Mouse (Mus musculus): ENCODE data around the gene Tmbim6. TPM values are rescaled to one million over a fixed set of nuclear protein-coding genes. Genes with fewer than 3 reads are reported as not detected.

Gene Tmbim6
- polyA plus RNA-seq, 1 experiment from 2014 or later = 509 TPM

GRCm38 (mm10) chr15:99430394-99430793 lies 37.7 kb downstream of the Tmbim6 start:
- DNase-seq (ENCODE audit: low read depth, low spot score) (no peak), ATAC-seq (no peak)
- H3K27me3 ChIP-seq = no peaks in the 10 kb centered on the region
- no peak for TF ChIP-seq CTCF (IDR thresholded peaks at IDR 0.05)
- CTCF ChIA-PET = interaction anchor here (1.6 kb wide), 1 partner anchor 14 kb away, joined by 5 read pairs; no protein-coding TSS in a partner anchor
- in situ Hi-C loops (cut with MboI; ENCODE audit: low pct_unique_long_range_greater_than_20kb) = no loop called here
- POLR2A ChIA-PET = interaction anchor here (0.6 to 0.9 kb wide), 2 partner anchors 14 to 39 kb away, joined by 3 to 4 read pairs; no protein-coding TSS in a partner anchor

DNA sequence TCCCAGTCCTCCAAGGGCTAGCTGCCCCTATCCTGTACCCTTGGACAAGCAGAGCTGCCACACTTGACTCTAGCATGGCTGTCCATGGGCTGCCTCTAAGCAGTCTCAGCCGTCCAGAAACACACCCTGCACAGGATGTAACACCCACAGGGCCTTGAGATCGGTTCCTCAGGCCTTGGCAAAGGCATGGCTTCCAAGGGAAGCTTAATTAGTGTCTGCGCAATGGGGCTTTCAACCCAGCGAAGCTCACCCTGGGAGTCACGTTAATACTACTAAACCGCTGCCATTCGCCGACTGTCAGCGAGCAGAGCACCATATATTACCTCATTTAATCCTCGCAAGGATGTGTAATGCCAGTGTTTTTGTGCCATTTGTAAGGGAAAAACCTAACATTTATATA lies 38.4 kb downstream of the Tmbim6 start:
- DNase-seq (ENCODE audit: low read depth, low spot score) = no peak
- no peak for ATAC-seq
- H3K27me3 ChIP-seq = no peaks in the 10 kb centered on the region
- CTCF ChIA-PET = interaction anchor here (1.6 kb wide), 1 partner anchor 14 kb away, joined by 5 read pairs; no protein-coding TSS in a partner anchor
- in situ Hi-C loops (cut with MboI; ENCODE audit: low pct_unique_long_range_greater_than_20kb) = no loop called here
- no peak for TF ChIP-seq CTCF (IDR thresholded peaks at IDR 0.05)
- POLR2A ChIA-PET = no interaction called here

DNA sequence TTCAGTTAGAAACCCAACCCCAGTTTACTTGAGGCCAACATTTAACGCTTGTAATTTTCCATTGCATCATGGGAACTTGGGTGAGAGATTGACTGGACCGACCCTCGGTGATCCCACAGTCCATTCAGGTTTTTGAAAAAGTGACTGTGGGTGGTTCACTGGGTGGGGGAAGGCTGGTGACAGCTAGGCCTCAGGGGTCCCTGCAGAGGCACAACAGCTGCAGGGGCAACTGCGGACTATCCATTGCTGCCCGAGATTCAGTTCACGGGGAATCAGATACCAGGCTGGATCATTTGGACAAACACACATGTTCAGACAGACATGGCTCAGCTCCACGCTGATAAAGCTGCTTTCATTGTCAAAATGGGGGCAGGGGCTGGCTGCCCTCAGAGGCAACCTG lies 38.8 kb downstream of the Tmbim6 start:
- H3K27me3 ChIP-seq = no peaks in the 10 kb centered on the region
- no peak for TF ChIP-seq CTCF (IDR thresholded peaks at IDR 0.05)
- in situ Hi-C loops (cut with MboI; ENCODE audit: low pct_unique_long_range_greater_than_20kb) = no loop called here
- ATAC-seq = no peak
- no peak for DNase-seq (ENCODE audit: low read depth, low spot score)
- POLR2A ChIA-PET = no interaction called here
- CTCF ChIA-PET = no interaction called here

GRCm38 (mm10) chr15:99431967-99432366 lies 39.3 kb downstream of the Tmbim6 start:
- ATAC-seq (no peak), DNase-seq (ENCODE audit: low read depth, low spot score) (no peak)
- in situ Hi-C loops (cut with MboI; ENCODE audit: low pct_unique_long_range_greater_than_20kb) = no loop called here
- no peak for TF ChIP-seq CTCF (IDR thresholded peaks at IDR 0.05)
- ChIA-PET POLR2A (interaction anchor here (1.0 kb wide), 1 partner anchor 15 kb away, joined by 3 read pairs; no protein-coding TSS in a partner anchor), CTCF (interaction anchor here (1.0 kb wide), 1 partner anchor 38 kb away, joined by 3 read pairs; no protein-coding TSS in a partner anchor)
- H3K27me3 ChIP-seq = no peaks in the 10 kb centered on the region

GRCm38 (mm10) chr15:99433081-99433718 lies 40.5 kb downstream of the Tmbim6 start:
- POLR2A ChIA-PET = interaction anchor here (0.7 to 1.0 kb wide), 2 partner anchors 17 to 38 kb away, joined by 3 read pairs; no protein-coding TSS in a partner anchor
- CTCF ChIA-PET = interaction anchor here (1.0 kb wide), 1 partner anchor 37 kb away, joined by 3 read pairs; no protein-coding TSS in a partner anchor
- in situ Hi-C loops (cut with MboI; ENCODE audit: low pct_unique_long_range_greater_than_20kb) = no loop called here
- DNase-seq (ENCODE audit: low read depth, low spot score) = no peak
- TF ChIP-seq CTCF (IDR thresholded peaks at IDR 0.05) = no peak
- H3K27me3 ChIP-seq = no peaks in the 10 kb centered on the region
- no peak for ATAC-seq

DNA sequence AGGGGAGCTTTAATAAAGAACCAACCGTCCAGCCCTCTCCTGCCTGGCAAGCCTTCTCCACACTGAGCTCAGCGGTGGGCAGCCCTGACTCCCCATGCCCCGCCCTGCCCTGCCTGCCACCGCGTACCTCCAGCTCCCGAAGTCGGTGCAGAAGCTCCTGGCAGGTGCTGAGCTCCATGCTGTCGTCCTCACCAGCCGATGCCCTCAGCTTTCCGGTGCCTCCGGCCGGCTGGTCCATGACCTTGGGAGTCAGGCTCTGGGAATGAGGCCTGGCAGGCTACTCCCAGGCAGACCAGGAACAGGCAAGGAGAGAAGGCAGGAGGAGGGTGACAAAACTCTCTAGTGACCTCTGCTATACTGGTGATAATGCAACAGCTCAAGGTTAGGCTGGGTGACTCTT lies 41.2 kb downstream of the Tmbim6 start:
- POLR2A ChIA-PET = interaction anchor here (0.5 kb wide), 1 partner anchor 31 kb away, joined by 3 read pairs; no protein-coding TSS in a partner anchor
- CTCF ChIA-PET = interaction anchor here (0.9 kb wide), 1 partner anchor 17 kb away, joined by 4 read pairs; no protein-coding TSS in a partner anchor
- in situ Hi-C loops (cut with MboI; ENCODE audit: low pct_unique_long_range_greater_than_20kb) = no loop called here
- ATAC-seq (no peak), DNase-seq (ENCODE audit: low read depth, low spot score) (no peak)
- H3K27me3 ChIP-seq = no peaks in the 10 kb centered on the region
- TF ChIP-seq CTCF (IDR thresholded peaks at IDR 0.05) = no peak

DNA sequence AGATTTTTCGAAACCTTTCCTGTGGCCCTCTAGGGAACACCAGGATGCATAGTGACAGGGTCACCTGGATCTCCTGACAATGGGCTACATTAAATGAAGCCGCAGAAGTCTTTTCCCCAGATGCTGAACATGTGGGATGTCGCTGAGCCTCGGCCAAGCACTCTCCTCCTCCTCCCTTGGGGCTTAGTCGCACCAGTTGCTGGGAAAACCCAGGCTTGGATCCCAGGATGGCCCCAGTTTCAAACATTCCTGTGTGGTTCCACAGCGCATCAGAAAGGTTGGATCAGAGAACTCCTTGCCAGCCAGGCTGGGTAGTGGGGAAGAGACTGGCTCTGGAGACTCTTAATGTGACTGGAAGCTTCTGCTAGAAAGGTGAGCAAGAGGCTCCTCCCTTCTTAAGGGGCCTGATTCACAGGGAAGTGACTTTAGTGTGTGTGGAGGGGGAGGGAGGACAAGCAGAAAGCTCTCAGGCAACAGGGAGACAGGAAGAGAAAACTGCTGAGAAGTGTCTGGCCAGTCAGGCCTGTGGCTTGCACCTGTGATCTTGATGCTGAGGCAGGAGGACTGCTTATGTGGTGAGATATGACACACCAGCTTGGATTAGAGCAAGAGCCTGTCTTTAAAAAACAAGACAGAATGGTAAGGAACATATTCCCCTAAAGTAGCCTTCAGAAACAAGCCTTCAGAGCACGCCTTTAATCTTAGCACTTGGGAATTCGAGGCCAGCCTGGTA lies 46.5 kb downstream of the Tmbim6 start:
- DNase-seq (ENCODE audit: low read depth, low spot score) (no peak), ATAC-seq (no peak)
- POLR2A ChIA-PET = interaction anchor here (0.7 kb wide), 1 partner anchor 140 kb away, joined by 3 read pairs; no protein-coding TSS in a partner anchor
- H3K27me3 ChIP-seq = no peaks in the 10 kb centered on the region
- no peak for TF ChIP-seq CTCF (IDR thresholded peaks at IDR 0.05)
- in situ Hi-C loops (cut with MboI; ENCODE audit: low pct_unique_long_range_greater_than_20kb) = no loop called here
- CTCF ChIA-PET = interaction anchor here (1.9 kb wide), 1 partner anchor 23 kb away, joined by 8 read pairs; no protein-coding TSS in a partner anchor

DNA sequence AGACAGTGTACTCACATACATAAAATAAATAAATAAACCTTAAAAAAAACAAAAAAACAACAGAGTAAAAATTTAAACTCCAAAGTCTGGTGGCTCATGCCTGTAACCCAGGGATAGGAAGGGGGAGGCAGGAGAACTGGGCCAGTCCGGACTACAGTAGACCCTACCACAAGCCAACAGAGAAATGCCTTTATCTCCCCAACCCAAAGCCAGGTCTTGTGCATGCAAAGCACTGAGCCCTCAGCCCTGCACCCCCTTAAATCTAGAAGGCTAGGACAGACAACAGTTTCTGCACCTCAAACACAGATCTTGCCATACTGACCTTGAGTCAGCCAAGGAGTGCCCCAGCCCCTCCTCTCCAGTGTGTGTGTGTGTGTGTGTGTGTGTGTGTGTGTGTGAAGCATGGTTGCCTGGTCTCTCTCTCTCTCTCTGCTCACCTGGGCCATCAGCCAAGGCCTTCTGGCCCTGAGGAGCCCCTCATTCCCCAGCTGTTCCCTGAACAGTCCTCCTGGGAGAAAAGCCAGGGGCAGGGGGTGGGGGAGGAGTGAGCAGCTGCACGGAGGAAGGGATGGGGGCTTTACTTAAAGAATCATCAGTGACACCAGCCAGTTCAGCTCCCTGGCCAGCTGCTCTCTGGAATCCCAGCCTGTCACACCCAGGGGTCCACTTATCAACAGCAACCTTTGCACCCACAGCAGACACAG lies 47.6 kb downstream of the Tmbim6 start:
- no peak for TF ChIP-seq CTCF (IDR thresholded peaks at IDR 0.05)
- no peak for ATAC-seq
- ChIA-PET POLR2A (interaction anchor here (0.7 kb wide), 2 partner anchors 10 to 18 kb away, joined by 3 to 4 read pairs; no protein-coding TSS in a partner anchor), CTCF (interaction anchor here (1.2 kb wide), 1 partner anchor 23 kb away, joined by 3 read pairs; no protein-coding TSS in a partner anchor)
- in situ Hi-C loops (cut with MboI; ENCODE audit: low pct_unique_long_range_greater_than_20kb) = no loop called here
- no peaks in the 10 kb centered on the region for H3K27me3 ChIP-seq
- no peak for DNase-seq (ENCODE audit: low read depth, low spot score)

DNA sequence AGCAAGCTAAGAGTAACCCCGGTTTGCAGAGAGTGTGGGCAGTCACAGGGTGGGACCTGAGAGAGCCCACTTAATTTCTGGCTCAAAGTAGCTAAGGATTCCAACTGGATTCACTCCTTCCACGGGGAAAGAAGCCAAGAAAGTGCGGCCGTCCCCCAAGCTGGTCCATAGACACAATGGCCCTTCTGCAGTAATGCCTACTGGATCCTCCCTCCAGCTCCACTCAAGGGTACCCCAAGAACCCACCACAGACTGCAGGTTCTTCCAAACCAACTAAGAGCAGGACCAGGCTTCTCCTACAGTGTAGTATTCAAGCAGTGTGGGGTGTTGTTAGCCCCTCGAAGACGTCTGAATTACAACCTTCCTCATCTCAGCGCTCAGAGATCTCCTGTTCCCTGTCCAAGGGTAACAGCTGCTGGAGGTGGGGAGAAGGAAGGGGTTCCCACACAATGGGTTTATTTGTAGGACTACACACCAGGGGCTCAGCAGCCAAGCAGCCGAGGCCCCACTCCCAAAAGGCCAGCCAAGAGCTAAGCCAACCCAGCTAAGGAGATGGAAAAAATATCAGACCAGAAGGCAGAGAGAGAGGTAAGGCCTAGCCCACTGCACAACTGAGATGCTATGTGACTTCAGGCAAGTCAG lies 48.3 kb downstream of the Tmbim6 start:
- ATAC-seq = no peak
- CTCF ChIA-PET = interaction anchor here (1.2 kb wide), 1 partner anchor 24 kb away, joined by 3 read pairs; no protein-coding TSS in a partner anchor
- POLR2A ChIA-PET = interaction anchor here (0.7 kb wide), 2 partner anchors 9 to 17 kb away, joined by 3 to 4 read pairs; no protein-coding TSS in a partner anchor
- DNase-seq (ENCODE audit: low read depth, low spot score) = no peak
- TF ChIP-seq CTCF (IDR thresholded peaks at IDR 0.05) = no peak
- H3K27me3 ChIP-seq = no peaks in the 10 kb centered on the region
- in situ Hi-C loops (cut with MboI; ENCODE audit: low pct_unique_long_range_greater_than_20kb) = no loop called here

DNA sequence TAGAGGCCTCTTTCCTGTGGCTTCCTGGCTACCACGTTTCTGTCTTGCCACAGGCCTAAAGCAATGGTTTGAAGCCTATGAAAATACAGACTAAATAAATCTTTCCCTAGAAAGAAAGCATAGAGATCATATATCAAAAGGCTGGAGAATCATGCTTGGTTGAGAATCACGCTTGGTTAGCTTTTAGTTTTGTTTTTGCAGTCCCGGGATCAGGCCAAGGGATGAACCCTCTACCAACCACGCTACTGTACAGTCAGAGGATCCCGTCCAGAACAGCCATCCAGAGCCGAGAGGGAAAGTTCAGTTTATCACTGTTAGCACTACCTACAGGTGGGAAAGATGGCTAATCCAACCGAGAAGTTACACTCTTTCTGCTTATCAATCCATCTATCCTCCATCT lies 49.7 kb downstream of the Tmbim6 start:
- in situ Hi-C loops (cut with MboI; ENCODE audit: low pct_unique_long_range_greater_than_20kb) = no loop called here
- ChIA-PET POLR2A (interaction anchor here (1.2 kb wide), 1 partner anchor 12 kb away, joined by 3 read pairs; no protein-coding TSS in a partner anchor), CTCF (no interaction called here)
- TF ChIP-seq CTCF (IDR thresholded peaks at IDR 0.05) = no peak
- ATAC-seq (no peak), DNase-seq (ENCODE audit: low read depth, low spot score) (no peak)
- H3K27me3 ChIP-seq = no peaks in the 10 kb centered on the region

Measured in Patski (cell line).